Mouse (Mus musculus) naive thymus-derived CD4-positive, alpha-beta T cell, adult 2 months (primary cell): ENCODE data around the gene Defb29.
A peak's percentile ranks its signal among the peaks of the same experiment; 100 is the strongest.

Experiments used
- DNase-seq: peaks from one replicate; pipeline ENCODE4 v3.0.0-alpha.2; 2011; ENCODE audit warnings: low read depth

The Defb29 gene

DNA sequence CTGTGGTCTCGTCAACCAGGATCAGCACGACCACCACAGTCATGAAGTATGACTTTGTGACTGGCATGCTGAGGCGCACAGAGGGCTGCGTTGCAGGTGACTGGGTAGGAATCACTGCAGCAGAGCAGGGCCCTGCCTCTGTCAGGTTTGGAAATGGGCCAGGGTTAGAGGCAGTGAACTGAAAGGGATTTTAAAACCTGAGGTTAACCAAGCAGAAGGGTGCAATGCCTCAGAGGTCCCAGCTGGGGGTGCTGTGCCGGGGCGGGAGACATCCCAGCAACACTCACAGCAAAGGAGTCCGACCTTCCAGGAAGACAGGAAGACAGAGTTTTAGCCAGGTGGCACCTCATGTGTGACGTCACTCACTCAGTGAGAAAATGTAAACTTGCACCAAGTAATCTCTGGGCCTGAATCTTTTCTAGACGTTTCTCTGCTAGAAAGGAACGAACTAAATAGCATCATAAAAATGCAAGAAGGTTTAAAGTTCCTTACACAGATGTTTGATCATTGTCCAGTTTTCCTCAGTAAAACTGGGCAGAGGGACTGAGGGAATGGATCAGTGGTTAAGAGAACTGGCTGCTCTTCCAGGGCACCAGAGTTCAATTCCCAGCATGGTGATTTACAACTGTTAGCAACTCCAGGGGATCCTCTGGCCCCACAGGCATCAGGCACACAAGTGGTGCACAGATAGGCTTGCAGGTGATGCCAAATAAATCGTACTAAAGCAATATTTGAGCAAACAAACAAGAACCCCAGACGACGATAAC, at the start of gene Defb29:
Defb29 (minus strand) TSS at position 155 of the 767 bp plus-strand sequence.
- DNase-seq, result no peak

DNA sequence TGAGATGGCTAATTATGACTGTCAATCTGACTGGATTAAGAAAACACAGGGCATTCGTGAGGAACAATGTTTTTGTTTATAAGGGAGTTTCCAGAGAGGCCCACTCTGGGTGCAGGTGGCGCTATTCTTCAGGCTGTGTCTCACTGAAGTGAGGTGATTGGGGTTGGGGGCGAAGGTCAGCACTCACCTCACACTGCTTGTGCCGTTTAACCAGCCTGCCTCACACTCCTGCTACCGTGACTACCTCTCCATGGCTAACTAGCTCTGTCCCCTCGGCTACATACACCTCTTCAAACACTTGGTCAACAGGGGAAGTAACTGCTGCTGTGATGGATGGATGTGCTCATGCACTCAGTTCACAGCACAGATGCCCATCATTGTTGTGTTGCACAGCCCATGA, 49.1 kb upstream of the Defb29 start:
- DNase-seq, result no peak

GRCm38 (mm10) chr2:152588450-152588849, 48.6 kb upstream of the Defb29 start:
- no peak for DNase-seq

DNA sequence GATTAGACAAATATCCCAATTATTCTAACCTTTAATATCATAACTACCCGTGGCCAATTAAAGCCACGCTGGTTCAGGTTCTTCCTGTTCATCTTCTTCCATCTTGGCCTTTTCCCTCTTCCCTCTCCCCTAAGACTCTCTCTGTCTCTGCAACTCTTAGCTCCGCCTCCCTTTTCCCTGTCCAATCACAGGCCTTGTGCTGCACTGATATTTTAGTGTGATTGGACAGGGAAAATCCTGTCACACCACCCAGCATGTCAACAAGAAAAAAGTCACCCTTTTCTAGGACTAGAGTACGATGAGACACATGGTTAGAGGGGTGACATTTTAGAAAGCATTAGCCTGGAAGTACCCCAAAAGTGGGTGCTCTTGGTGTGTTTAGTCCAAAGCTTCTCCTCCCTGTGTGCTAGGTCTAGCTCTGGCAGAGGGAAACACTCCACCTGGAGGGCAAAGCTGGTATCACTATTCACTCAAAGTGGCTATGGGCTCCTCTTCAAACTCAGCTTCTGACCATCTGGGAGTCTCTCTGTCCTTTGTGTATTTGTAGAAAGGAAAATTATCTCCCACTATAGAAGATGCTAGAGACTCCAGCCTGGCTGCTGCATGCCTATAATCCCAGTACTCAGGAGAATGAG, 47.1 kb upstream of the Defb29 start:
- DNase-seq, result no peak

DNA sequence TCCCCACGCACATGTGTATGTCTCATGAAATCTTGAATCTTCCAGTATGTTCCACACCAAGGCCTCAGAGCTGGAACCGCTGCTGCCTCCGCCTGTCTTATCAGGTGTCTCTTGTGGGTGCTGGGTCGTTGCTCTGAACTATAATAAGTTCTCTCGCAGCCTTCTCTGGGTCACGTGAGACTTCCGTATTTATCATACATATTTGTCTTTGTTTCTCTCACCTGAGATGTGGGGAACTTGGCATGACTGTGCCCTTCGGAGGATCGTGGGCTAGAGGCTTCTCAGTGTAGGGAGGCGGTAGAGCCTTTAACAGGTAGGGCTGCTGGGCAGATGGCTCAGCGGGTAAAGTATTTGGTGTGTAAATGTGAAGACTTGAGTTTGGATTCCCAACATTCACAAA, 40.7 kb upstream of the Defb29 start:
- no peak for DNase-seq

- DNase-seq, result no peak
These were observed 40.2 kb upstream of the Defb29 start, which contains the start of gene Defb19 for GRCm38 (mm10) chr2:152580107-152580506. Defb19 (minus strand) TSS chr2:152580312.

- no peak for DNase-seq
These were observed 33.6 kb upstream of the Defb29 start for GRCm38 (mm10) chr2:152573484-152573883.

GRCm38 (mm10) chr2:152572114-152572794, 32.4 kb upstream of the Defb29 start, which contains the start of gene Defb21:
Defb21 (plus strand) TSS chr2:152572744.
- no peak for DNase-seq

DNA sequence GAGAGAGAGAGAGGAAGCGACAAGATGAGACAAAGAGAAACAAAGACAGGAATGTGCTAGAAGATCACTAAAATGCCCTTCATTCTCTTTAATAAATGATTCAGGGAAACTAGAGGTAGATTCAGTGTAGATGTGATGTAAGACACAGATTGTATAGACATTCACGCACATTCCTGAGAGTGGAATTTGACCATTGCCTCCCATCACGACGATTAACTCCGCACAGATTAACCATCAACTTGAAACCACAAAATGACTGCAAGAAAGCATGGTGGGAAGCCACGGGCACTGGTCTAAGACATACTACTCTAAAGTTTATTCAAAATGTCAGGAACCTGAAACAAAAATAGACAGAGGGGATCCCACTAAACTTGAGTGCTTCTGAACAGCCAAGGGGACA, 30.4 kb upstream of the Defb29 start:
- DNase-seq, result no peak

GRCm38 (mm10) chr2:152569881-152570280, 30.0 kb upstream of the Defb29 start:
- no peak for DNase-seq

DNA sequence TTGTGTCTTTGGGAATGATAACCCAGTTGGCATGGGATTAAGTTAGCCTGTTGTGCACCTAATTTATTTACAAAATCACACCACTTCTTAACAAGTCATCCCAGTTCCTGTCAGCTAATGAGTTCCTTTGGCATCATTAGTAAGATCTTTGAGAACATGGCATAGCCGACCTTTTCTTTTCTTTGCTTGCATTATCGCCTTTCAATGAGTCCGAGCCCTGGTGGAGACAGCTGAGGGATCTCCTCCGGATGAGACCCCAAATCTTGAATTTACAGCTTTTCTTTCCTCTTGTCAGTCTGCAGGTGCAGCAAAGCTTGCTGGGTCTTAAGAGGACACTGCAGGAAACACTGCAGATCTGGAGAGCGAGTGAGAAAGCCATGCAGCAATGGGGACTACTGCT, 29.1 kb upstream of the Defb29 start, which contains the start of gene Gm17416:
Gm17416 (plus strand) TSS at position 301 of the 400 bp plus-strand sequence.
- DNase-seq, result no peak

DNA sequence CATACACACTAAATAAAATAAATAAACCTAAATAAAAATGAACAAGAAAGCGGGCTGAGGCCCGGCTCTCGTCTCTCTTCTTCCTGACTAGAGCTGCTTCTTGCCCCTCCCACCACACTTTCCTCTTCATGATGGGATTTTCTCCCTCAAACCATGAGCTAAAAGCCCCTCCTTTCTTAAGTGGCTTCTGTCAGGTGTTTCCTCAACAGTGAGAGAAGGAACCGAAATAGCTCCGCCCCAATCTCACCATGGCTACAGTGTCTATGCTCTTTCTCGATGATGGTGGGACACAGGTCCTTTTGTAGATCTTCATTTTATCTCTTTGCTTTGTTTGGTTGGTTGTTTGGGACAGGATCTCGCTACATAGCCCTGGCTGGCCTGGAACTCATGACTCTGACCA, 16.8 kb upstream of the Defb29 start:
- peak; percentile 3 for DNase-seq

DNA sequence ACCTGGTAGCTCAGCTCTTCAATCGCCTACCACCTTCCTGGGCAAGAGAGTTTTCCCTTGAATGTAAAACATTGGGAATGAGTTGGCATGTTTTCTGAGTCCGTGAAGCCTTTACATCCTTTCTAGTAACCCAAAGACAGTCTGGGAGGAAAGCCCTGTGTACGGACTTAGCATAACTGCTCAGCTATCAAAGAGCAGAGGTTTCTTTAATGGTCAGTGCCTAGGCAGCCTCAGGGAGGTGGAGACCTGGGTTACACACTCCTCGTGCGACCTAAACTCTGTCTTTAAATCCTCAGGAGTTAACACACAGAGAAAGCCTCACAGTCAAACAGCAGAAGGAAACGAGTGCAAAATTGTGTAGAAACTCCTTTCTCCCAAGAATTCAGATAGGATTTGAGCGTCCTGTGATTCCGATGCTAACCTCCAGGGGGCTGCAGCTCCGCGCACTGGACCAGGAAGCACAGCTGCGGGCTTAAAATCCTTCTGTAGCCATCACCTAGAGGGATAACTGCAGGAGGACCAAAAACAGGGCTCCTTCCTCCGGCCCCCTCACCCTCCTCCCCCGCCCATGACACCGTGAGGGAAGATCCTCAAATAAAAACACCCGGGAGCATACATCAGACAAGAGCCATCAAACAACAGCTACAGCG, 14.0 kb upstream of the Defb29 start:
- DNase-seq, result peak; percentile 18

- no peak for DNase-seq
These were observed 8.2 kb upstream of the Defb29 start for GRCm38 (mm10) chr2:152548124-152548523.

DNA sequence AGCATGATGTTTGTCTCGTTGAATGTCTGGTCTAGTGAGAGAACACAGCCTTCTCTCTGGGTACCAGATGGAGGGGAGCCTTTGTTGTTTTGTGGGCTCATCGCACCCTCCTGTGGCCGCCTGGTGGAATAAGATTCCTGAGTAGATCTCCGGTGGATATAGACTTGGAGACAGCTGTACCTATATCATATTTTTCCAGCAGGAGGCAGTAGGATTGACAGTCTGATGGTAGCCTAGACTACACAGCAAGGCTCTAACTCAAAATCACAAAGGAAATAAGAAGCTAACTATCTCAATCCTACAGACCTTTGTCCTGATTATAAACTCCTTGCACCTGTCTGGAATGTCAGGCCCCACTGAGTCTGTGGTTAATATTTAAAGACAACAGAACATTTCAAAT, 4.8 kb upstream of the Defb29 start:
- DNase-seq, result no peak

- no peak for DNase-seq
These were observed 3.6 kb upstream of the Defb29 start for GRCm38 (mm10) chr2:152543478-152543877.

DNA sequence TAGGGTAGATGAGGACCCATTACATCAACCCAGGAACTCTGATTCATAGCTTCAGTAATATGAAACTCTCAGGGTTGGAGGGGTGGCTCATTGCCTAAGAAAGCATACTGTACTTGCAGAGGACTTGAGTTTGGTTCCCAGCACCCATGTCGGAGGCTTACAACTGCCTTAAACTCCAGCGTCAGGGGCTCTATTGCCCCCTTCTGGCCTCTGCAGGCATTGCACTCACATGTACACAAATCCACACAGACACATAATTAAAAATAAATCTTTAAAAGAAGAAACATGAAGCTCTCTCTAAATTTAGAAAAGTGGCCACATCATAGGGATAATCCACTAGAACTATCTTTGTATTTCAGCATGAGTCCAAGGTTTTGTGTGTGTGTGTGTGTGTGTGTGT, 3.0 kb upstream of the Defb29 start:
- DNase-seq, result no peak

GRCm38 (mm10) chr2:152541979-152542378, 2.1 kb upstream of the Defb29 start:
- DNase-seq, result no peak

DNA sequence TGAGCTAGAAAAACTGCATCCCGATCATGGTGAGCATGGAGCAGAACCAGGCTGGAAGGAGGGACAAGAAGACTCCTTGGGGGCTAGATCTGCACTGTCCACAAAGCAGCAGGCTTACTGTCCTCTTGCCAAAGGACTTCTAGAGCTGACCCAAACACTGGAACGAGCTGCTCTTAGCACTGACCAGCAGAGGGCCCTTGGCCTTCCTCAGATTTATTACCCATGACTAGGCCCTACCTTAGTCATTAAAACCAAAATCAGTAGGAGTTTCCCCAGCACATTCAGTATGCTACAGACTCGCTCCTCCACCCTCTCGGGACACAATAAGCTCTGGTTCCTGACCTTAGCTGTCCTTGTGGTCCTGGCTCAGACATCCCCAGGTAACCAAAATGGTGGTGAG, 21.9 kb downstream of the Defb29 start, which contains the start of gene Defb28:
Defb28 (plus strand) TSS at position 275 of the 400 bp plus-strand sequence.
- no peak for DNase-seq

DNA sequence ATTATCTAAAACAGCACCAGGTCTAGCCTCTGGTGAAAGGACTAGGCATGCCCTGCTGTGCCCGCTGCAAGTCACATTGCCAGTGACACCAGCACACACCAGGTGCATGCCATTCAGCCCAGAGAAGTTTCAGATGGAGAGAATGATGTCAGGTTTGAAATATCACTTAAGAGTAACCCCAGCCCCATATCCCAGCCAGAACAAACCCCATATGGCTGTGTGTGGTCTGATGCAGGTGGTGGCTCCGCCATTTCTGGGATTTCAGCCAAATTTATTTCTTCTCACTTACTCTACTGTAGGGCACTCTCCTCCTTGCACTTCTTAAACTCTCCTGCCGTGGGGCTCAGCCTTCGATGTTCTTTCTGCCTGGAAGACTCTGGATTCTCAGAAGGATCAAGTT, 23.8 kb downstream of the Defb29 start:
- no peak for DNase-seq

DNA sequence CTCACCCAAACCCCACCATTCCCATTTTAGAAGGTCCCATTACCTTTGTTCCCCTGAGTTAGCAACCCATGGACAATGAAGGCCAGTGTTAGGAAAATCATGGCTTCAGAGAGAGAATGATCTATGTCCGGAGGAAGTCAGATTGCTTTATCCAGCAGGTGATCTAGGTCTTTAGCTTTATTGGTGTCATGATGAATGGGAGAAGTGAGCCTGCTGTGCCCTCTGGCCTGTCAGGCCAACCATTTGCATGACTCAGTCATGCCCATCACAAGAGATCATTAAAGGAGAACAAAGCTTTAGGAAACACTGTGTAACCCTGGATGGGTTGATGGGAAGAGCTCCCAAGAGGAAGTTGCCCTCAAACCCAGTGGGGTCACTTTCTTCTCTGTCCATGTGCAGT, 28.3 kb downstream of the Defb29 start, which contains the start of gene Defb26:
Defb26 (minus strand) TSS at position 101 of the 400 bp plus-strand sequence.
- no peak for DNase-seq

- DNase-seq, result no peak
These were observed 35.9 kb downstream of the Defb29 start for GRCm38 (mm10) chr2:152503950-152504349.
